Mouse (Mus musculus): ENCODE results near the gene Olfr1176.

- no peak for TF ChIP-seq POLR2A (IDR thresholded peaks at IDR 0.05; ENCODE audit: insufficient read length, low read depth)
- TF ChIP-seq E2F4 (IDR thresholded peaks at IDR 0.05; ENCODE audit: insufficient read depth) = no peak
- no peak for TF ChIP-seq MYOD1 (IDR thresholded peaks at IDR 0.05; ENCODE audit: control insufficient read depth in 1 of 3, insufficient read length in 2 of 3, low read depth in 2 of 3)
Observed at GRCm38 (mm10) chr2:88346392-88346791, 9.9 kb downstream of the Olfr1176 start, which contains the start of gene Olfr1177-ps.

Measured in myocyte (in vitro differentiated cells).